Mouse (Mus musculus): ENCODE results near the gene Xrcc6.
"Not testable (repeated sequence)": the region's sequence is repeated elsewhere in the genome, so short reads cannot be mapped to it uniquely, and the experiment has no call there.

The Xrcc6 gene

DNA sequence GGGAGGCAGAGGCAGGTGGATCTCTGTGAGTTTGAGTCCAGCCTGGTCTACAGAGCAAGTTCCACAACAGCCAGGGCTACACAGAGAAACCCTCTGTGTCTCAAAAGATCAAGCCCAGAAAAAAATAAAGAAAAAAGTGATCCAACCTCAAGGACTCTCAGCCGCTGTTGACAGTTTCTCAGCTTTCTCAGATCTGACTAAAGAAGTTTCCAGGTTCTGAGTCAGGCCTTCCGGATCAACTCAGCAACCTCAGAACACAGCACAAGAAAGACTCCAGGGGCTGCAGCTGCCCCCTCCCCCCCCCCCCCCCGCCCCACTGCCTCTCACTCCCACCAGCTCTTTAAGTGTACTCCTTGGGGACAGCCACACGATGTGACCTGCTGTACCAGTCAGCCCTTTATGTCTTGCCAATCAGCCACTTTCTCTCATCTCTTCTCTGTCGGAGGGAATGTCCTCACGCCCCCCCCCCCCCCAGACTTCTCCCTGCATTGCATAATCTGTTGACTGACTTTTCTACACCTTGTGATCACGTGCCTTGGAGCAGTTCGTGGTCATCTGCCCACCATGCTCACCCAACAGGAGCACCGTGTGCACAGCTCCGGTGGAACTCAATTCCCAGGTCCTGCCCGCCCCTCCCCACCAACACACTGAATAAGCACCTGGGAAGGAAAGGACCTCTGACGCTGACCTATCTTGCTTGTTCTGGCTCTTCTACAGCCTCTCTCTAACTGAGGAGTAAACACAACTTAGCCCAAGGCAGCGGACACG, 21.4 kb upstream of the Xrcc6 start:
- no peak for DNase-seq (ENCODE audit: low spot score)

- no peak for DNase-seq (ENCODE audit: low spot score)
Measured at GRCm38 (mm10) chr15:81967821-81968220, 19.8 kb upstream of the Xrcc6 start.

- DNase-seq (ENCODE audit: low spot score) = no peak
Measured at GRCm38 (mm10) chr15:81968447-81968846, 19.2 kb upstream of the Xrcc6 start.

DNA sequence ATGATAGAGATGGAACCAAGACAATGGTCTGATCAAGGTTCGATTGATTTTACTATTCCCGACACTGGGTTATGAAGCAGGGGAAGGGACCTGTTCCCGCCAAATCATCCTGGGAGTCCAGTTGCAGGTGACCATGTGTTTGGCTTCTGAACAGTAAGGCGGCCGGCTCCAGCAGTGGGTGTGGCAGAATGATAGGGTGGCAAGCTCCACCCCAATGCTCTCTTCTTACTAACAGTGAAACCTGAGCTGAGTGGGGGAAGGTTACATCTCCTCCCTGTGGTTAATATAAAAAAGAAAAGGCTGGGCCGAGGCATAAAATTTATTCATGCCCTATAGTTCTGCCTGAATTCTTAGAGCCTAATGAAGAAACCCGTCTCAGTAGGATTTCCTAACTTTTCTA, 18.5 kb upstream of the Xrcc6 start:
- no peak for DNase-seq (ENCODE audit: low spot score)

DNA sequence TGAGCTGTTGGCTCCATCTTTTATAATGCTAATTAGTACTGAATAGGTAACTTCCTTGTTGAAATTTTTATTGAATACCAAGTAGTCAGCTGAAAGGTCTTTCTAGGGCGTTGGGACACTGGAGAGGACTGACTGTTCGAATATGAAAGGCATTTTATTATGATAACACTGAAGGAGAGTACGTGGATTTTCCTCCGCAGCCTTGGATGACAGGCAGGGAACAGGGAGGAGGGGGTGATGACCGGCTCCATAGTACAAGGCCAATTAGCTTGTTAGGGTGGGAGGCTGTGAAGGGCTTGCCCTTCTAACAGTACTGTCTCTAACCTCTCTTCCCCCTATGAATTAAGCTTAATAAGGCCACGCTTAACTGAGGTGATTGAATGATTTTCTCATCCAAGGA, 18.0 kb upstream of the Xrcc6 start:
- not testable (repeated sequence) for DNase-seq (ENCODE audit: low spot score)

DNA sequence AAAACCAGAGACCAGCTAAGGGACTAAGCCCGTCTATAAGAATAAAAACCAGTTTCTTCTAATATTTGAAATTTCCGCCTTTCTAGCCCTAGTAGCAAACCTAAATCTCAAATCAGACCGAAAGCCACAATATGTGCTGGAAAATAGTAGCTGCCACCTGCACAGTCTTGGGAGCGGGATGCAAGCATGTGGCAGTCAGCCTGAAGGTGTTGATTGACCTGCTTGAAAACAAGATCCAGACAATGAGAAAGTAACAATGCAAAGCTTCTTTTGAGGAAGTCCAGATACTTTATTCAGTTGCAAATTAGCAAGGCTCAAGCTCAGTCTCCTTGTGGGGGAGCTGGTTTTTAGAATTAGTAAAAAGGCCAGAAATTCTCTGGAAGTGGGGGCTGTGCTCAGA, 17.1 kb upstream of the Xrcc6 start:
- not testable (repeated sequence) for DNase-seq (ENCODE audit: low spot score)

- not testable (repeated sequence) for DNase-seq (ENCODE audit: low spot score)
Measured at GRCm38 (mm10) chr15:81975156-81975555, 12.5 kb upstream of the Xrcc6 start.

DNA sequence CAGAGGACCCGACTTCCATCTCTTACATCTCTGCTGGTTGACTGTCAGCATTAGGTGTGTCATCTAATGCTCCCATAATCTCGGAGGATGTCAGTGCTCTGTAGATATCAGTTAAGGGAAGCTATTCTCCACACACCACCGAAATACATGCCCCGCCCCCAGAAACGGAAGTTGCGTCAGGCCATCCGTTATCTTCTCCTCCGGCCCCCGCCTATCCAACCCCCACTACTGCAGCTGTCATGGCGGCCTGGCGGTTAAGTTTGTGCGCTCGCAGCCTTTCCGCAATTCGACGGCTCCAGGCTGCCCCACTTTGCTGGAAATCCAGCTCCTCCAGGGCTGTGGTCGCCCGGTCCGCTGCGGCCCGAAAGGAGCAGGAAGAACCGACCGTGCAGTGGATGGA, 7.3 kb upstream of the Xrcc6 start, which contains the start of gene 1700029P11Rik:
1700029P11Rik (plus strand) TSS at position 220 of the 400 bp plus-strand sequence.
- no peak for DNase-seq (ENCODE audit: low spot score)

DNA sequence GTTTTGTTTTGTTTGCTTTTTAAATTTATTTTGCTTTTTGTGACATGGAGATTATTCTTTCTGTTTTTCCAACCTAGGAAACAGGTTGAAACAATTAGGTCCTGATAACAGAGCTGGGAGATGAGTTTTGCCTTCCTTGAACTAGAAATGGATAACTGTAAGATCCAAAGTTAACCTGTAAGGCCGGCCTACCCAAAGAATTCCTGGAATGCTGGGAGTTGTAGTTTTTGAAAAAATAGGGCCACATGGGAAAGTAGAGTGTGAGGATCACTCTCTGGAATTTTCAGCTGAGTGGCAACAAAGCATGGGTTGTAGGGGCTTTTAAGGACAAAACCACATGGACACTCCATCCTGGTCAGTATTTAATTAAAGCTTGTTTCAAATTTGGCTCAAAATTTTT, 5.5 kb upstream of the Xrcc6 start:
- no peak for DNase-seq (ENCODE audit: low spot score)

- no peak for DNase-seq (ENCODE audit: low spot score)
Measured at GRCm38 (mm10) chr15:81985267-81986161, 2.1 kb upstream of the Xrcc6 start.

DNA sequence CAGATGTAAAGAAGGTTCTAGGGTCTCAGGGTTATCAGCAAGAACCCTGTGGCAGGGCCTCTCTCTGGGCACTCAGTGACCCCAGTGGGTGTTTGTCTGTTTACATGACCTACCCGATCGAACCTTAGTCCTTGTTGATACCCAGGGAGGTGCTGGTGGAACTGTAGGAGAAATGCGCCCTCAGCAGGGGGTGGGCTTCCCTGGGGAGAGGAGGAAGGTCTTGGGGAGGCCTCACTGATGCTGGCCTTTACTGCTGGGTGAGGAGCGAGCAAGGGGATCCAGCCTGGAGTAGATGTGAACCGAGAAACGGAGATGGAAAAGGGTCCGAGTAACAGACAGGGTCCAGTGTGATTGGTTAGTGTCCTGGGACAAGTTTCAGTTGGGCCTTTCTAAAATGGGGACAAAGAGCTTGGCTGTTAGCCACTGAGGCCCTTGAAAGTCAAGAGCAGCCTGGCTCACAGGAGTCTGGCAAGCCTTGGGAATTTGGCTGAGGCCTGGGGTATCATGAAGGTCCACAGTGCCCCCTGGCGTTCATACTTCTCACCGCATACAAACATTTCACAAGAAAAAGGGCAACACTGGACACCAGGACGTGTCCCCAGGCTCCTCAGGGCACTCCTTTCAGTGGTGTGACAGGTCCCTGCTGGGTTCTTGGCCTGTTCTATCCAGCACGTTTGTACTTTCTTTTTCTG, 1.9 kb downstream of the Xrcc6 start:
- DNase-seq (ENCODE audit: low spot score) = peak; percentile 79

GRCm38 (mm10) chr15:81990549-81990948, 2.9 kb downstream of the Xrcc6 start:
- no peak for DNase-seq (ENCODE audit: low spot score)

- DNase-seq (ENCODE audit: low spot score) = no peak
Measured at GRCm38 (mm10) chr15:81993992-81994391, 6.4 kb downstream of the Xrcc6 start.

GRCm38 (mm10) chr15:82004257-82004656, 16.6 kb downstream of the Xrcc6 start:
- DNase-seq (ENCODE audit: low spot score) = no peak

GRCm38 (mm10) chr15:82011947-82012346, 24.3 kb downstream of the Xrcc6 start:
- DNase-seq (ENCODE audit: low spot score) = no peak

- DNase-seq (ENCODE audit: low spot score) = no peak
Measured at GRCm38 (mm10) chr15:82014745-82015391, 27.2 kb downstream of the Xrcc6 start.

DNA sequence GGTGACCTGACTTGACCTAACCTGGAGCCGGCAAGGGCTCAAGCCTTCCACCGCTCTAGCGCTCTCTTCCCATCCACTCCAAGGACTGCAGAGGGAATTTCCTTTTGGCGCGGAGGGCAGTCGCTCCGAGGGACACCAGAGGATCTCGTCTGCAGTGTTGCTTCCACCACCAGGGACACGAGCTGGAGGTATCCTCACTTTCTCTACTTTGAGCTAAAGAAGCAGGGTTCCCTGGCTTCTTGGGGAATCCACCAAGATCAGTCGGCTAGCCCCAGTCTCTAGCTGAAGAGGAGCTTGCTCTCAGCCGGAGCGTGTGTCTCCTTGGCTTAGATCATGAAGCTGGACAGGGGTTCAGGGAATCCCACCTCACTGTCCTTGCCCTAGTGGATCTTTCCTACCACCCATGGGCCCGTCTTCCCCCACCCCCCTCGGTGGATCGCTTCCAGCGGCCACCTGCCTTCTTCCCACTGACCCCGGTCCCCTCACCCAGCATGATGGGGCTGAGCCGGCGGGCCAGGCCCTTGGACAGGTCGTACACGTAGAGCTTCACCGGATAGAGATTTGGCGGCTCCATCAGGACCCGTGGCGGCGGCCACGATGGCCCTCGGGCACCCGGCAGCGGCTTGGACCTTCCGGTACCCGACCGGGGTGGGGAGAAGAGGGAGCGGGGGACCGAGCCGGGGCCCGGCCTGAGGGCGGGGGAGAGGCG, 27.9 kb downstream of the Xrcc6 start:
- peak; percentile 11 for DNase-seq (ENCODE audit: low spot score)

DNA sequence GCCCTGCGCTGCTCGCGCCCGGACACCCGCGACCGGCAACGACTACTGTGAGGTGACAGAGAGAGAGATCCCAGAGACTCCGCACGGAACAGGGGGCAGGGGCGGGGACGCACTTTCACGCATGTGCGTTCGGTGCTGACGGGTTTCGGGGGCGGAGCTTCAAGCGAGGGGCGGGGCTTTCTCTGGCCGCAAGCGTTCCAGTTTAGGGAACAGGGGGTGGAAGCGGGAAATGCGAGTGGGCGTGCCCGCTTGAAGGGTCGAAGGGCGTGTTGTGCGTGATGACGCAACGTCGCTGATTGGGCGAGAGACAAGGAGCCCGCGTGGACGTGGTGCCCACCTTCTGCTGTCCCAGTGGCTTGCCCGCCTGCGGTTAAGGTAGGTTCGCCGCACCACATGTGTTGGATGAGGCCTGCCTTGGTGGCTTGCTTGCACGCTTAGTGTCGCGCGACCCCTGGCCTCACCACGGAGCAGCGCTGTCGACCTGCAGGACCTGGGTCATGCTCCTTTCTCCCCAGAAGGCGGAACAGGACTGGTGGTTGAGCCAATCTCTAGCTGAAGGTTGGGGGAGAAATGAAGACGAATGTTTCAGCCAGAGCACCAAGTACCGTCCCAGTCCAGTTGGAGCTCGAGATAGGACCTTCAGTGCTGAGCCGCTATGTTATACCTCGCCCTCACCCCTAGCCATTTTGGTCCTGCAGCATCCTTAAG, 28.6 kb downstream of the Xrcc6 start:
- DNase-seq (ENCODE audit: low spot score) = peak; percentile 97

DNA sequence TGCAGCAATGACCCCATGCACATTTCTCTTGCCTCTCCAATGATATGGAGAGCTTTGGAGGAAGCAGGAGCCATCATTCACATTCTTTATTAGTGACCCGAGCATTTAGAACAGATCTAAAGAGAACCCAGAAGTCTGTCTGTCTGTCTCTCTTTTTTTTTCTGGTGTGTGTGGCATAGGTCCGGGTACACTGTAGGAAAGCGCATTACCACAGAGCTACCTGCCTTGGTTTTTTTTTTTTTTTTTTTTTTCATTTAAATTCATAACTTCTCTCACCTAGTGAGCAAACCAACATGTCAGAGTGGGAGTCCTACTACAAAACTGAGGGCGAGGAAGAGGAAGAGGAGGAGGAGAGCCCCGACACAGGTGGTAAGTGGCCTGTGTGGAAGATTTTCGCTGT, 29.2 kb downstream of the Xrcc6 start:
- DNase-seq (ENCODE audit: low spot score) = no peak

DNA sequence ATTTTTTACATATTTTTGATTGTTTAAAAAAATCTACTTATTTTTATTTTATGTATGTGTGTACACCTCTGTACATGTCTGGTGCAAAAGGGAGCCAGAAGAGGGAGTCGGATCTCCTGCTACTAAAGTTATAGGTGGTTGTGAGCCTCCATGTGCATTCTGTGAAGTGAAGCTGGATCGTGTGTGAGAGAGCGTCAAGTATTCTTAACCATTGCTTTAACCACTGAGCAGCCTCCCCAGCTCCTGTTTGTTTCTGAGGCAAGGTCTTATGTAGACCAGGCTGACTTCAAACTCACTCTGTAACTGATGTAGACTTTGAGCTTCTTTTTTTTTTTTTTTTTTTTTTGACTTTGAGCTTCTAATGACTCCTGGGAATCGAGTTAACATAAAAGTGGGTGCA, 29.8 kb downstream of the Xrcc6 start:
- DNase-seq (ENCODE audit: low spot score) = no peak

- no peak for DNase-seq (ENCODE audit: low spot score)
Measured at GRCm38 (mm10) chr15:82019288-82019687, 31.7 kb downstream of the Xrcc6 start.
